Mouse (Mus musculus) kidney, embryonic 16.5 days (tissue): ENCODE measurements around the gene Tbp. TPM values are rescaled to one million over a fixed set of nuclear protein-coding genes. Genes with fewer than 3 reads are reported as not detected.
"Not testable (repeated sequence)": the region's sequence is repeated elsewhere in the genome, so short reads cannot be mapped to it uniquely, and the experiment has no call there.

ENCODE experiments used
- ATAC-seq: fragments of 200-750 bp; cut with Nextera tagmentation; 2 replicates; pipeline ENCODE4 v1.8.0; 2017; ENCODE audit warnings: moderate TSS enrichment; ENCODE audit not compliant: low FRiP score, low TSS enrichment
- H3K27ac ChIP-seq: fragments of 300-500 bp; sonication (generic); 2 replicates; pipeline ENCODE4 v1.5.1; 2014; ENCODE audit warnings: low read length
- H3K27me3 ChIP-seq: fragments of 300-500 bp; sonication (generic); 2 replicates; pipeline ENCODE4 v1.6.1; 2014; ENCODE audit warnings: low read length, control low read depth, mixed read lengths; ENCODE audit not compliant: insufficient read depth
- H3K36me3 ChIP-seq: fragments of 300-500 bp; sonication (generic); 2 replicates; pipeline ENCODE4 v1.6.1; 2014; ENCODE audit warnings: low read length, control low read depth, mixed read lengths; ENCODE audit not compliant: insufficient read depth
- H3K4me1 ChIP-seq: fragments of 300-500 bp; sonication (generic); 2 replicates; pipeline ENCODE4 v1.6.1; 2014; ENCODE audit warnings: low read length, control low read depth, mixed read lengths; ENCODE audit not compliant: insufficient read depth
- H3K4me2 ChIP-seq: fragments of 300-500 bp; sonication (generic); replicated peaks from 2 replicates; pipeline ENCODE4 v1.6.1; 2014; ENCODE audit warnings: low read depth, low read length
- H3K4me3 ChIP-seq: fragments of 300-500 bp; sonication (generic); 2 replicates; pipeline ENCODE4 v1.5.1; 2014; ENCODE audit warnings: mild to moderate bottlenecking, low read length
- H3K9ac ChIP-seq: fragments of 300-500 bp; sonication (generic); replicated peaks from 2 replicates; pipeline ENCODE4 v1.6.1; 2014; ENCODE audit warnings: low read length
- H3K9me3 ChIP-seq: fragments of 300-500 bp; sonication (generic); 2 replicates; pipeline ENCODE4 v1.6.1; 2016; ENCODE audit warnings: low read length, control low read depth
- WGBS: fragments of 180-500 bp; shearing (Covaris S2); extraction: QIAGEN DNeasy Blood & Tissue Kit; methylation state at CpG from one replicate; pipeline ENCODE4 v1.1.7; 2014; 5-methylcytosine and 5-hydroxymethylcytosine counted together
- polyA plus RNA-seq: library from polyadenylated mRNA; unstranded; fragments of >200 nt; fragmentation: Nextera tagmentation; extraction: Ambion mirVana; gene quantifications from 2 replicates; pipeline ENCODE4 v1.2.1, GENCODE M21; 2015

Gene Tbp
- polyA plus RNA-seq, 1 experiment from 2014 or later, result 52.5 TPM

DNA sequence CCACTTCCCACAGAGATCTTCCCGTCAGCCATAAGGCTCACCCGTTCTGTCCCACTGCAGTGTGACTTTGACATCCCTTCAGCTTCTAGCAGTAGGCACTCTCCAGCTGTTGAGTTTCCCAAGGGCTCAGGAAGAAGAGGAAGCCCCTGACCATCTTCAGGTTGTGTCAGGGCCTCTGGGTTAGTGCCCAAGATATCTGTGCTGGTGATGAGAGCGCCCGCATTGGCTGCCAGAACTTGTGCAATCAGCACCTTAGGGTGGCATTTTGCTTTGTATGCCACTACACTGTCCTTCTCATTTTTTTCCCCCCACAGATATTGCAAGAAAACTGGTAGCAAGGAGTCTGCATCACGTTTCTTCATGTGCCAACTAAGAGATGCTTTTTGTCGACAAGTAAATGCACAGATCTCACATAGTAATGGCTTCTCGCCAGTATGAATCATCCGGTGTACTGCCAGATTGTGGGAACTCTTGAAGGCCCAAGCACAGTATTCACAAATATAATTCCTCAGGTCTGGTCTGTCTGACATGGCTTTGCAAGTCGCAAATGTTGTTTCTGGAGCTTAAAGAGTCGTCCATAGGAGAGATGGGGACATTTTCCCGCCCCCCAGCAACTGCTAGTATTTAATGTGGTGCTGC is 35.6 kb downstream of the Tbp start:
- Histone ChIP-seq H3K4me2 (no peak overlapping the region), H3K4me3 (no peak overlapping the region)

DNA sequence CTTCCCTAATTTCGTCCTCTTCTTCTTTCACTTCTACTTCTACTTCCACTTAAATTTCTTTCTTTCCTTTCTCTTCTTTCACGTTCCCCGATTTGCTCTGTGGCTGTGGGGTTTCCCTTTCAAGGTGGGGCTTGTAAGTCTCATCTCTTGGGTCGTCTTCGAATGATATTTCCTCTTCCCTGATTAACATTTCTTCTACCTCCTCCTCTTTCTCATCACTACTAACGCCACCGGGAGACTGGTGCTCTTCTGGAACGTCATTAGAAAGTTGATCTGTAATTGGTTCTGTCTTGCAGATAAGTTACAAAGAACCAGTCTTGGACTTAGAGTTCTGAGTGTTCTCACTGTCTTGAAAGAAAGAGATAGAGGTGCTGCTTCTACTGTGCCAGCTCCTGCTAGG is 36.3 kb downstream of the Tbp start:
- Histone ChIP-seq H3K4me2 (peak overlapping the region; percentile 86), H3K4me3 (peak overlapping the region; percentile 55), H3K9ac (peak overlapping the region; percentile 64; the same call in 1 of the 2 replicates), H3K4me1 (no peaks in the 10 kb centered on the region; the same call in 1 of the 2 replicates), H3K36me3 (no peaks in the 10 kb centered on the region), H3K27ac (no peak overlapping the region), H3K9me3 (no peaks in the 10 kb centered on the region), H3K27me3 (peaks cover 15% of the 10 kb centered on the region)
- WGBS, result 20% methylated on average over 8 of the region's 8 CpGs
- ATAC-seq, result no peak

More for the DNA sequence above, 35.6 kb downstream of the Tbp start:
- H3K27ac ChIP-seq, result no peak overlapping the region
- no peaks in the 10 kb centered on the region for H3K36me3 ChIP-seq
- H3K27me3 ChIP-seq, result peaks cover 15% of the 10 kb centered on the region
- no peaks in the 10 kb centered on the region for H3K9me3 ChIP-seq
- H3K9ac ChIP-seq, result no peak overlapping the region
- 62% methylated on average over 11 of the region's 11 CpGs for WGBS
- ATAC-seq, result no peak
- no peaks in the 10 kb centered on the region; the same call in 1 of the 2 replicates for H3K4me1 ChIP-seq

GRCm38 (mm10) chr17:15536457-15536904 is 36.8 kb downstream of the Tbp start:
- 1% methylated on average over 29 of the region's 33 CpGs for WGBS
- Histone ChIP-seq H3K4me3 (peak overlapping the region; percentile 55), H3K9ac (peak overlapping the region; percentile 64), H3K9me3 (no peaks in the 10 kb centered on the region), H3K4me1 (no peaks in the 10 kb centered on the region; the same call in 1 of the 2 replicates), H3K27ac (no peak overlapping the region), H3K36me3 (no peaks in the 10 kb centered on the region), H3K27me3 (peaks cover 15% of the 10 kb centered on the region), H3K4me2 (peak overlapping the region; percentile 86)
- peak; percentile 57; the same call in 1 of the 2 replicates for ATAC-seq

- Histone ChIP-seq H3K4me1 (no peaks in the 10 kb centered on the region; the same call in 1 of the 2 replicates), H3K9ac (no peak overlapping the region), H3K36me3 (0 out of 2 replicates have a peak, but pooled peaks cover 4% of the 10 kb centered on the region), H3K27ac (no peak overlapping the region), H3K27me3 (peaks cover 11% of the 10 kb centered on the region), H3K4me3 (no peak overlapping the region), H3K9me3 (peaks cover 5% of the 10 kb centered on the region; the same call in 1 of the 2 replicates), H3K4me2 (no peak overlapping the region)
- no peak for ATAC-seq
- WGBS, result 61% methylated on average over 4 of the region's 4 CpGs
These were observed 40.6 kb downstream of the Tbp start for GRCm38 (mm10) chr17:15540309-15540708.

GRCm38 (mm10) chr17:15543868-15544267 is 44.2 kb downstream of the Tbp start:
- H3K27ac ChIP-seq, H3K4me2 ChIP-seq, H3K36me3 ChIP-seq, H3K9ac ChIP-seq, ATAC-seq, H3K4me1 ChIP-seq, H3K9me3 ChIP-seq, H3K4me3 ChIP-seq, H3K27me3 ChIP-seq: not testable (repeated sequence)
- 65% methylated on average over 3 of the region's 4 CpGs for WGBS

GRCm38 (mm10) chr17:15546440-15546839 is 46.8 kb downstream of the Tbp start:
- 74% methylated on average over 4 of the region's 4 CpGs for WGBS
- Histone ChIP-seq H3K9me3 (peaks cover 5% of the 10 kb centered on the region; the same call in 1 of the 2 replicates), H3K4me1 (no peaks in the 10 kb centered on the region), H3K4me3 (no peak overlapping the region), H3K27ac (no peak overlapping the region), H3K9ac (no peak overlapping the region), H3K27me3 (no peaks in the 10 kb centered on the region), H3K4me2 (no peak overlapping the region), H3K36me3 (0 out of 2 replicates have a peak, but pooled peaks cover 4% of the 10 kb centered on the region)
- ATAC-seq, result no peak

GRCm38 (mm10) chr17:15549713-15550112 is 50.0 kb downstream of the Tbp start:
- ATAC-seq, result no peak
- 61% methylated on average over 1 of the region's 1 CpGs for WGBS
- Histone ChIP-seq H3K36me3 (0 out of 2 replicates have a peak, but pooled peaks cover 4% of the 10 kb centered on the region), H3K27me3 (no peaks in the 10 kb centered on the region), H3K9ac (no peak overlapping the region), H3K4me1 (no peaks in the 10 kb centered on the region), H3K27ac (no peak overlapping the region), H3K4me2 (no peak overlapping the region), H3K4me3 (no peak overlapping the region), H3K9me3 (peaks cover 4% of the 10 kb centered on the region; the same call in 1 of the 2 replicates)

DNA sequence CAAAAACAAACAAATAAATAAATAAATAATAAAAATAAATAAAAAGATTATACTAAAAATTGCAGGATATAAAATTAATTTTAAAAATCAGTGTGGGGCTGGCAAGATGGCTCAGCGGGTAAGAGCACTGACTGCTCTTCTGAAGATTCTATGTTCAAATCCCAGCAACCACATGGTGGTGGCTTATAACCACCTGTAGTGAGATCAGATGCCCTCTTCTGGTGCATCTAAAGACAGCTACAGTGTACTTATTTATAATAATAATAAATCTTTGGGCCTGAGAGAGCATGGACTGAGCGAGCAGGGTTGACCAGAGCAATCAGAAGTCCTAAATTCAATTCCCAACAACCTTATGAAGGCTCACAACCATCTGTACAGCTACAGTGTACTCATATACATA is 60.3 kb downstream of the Tbp start:
- H3K9ac ChIP-seq, result no peak overlapping the region
- H3K4me1 ChIP-seq, result peaks cover 4% of the 10 kb centered on the region; the same call in 1 of the 2 replicates
- H3K4me3 ChIP-seq, result no peak overlapping the region
- H3K9me3 ChIP-seq, result no peaks in the 10 kb centered on the region
- no peak for ATAC-seq
- 79% methylated on average over 2 of the region's 2 CpGs for WGBS
- H3K27ac ChIP-seq, result no peak overlapping the region
- H3K4me2 ChIP-seq, result no peak overlapping the region
- H3K36me3 ChIP-seq, result no peaks in the 10 kb centered on the region
- H3K27me3 ChIP-seq, result no peaks in the 10 kb centered on the region

- Histone ChIP-seq H3K9ac (peak within 1 kb of the TSS; percentile 93), H3K9me3 (no peaks in the 10 kb centered on the region), H3K27me3 (no peaks in the 10 kb centered on the region), H3K4me3 (peak within 1 kb of the TSS; percentile 79), H3K4me1 (peaks cover 4% of the 10 kb centered on the region; the same call in 1 of the 2 replicates), H3K4me2 (peak within 1 kb of the TSS; percentile 96), H3K36me3 (no peaks in the 10 kb centered on the region), H3K27ac (peak within 1 kb of the TSS; percentile 99)
- 0% methylated on average over 43 of the region's 43 CpGs for WGBS
- ATAC-seq, result peak; percentile 99
These were observed 64.6 kb downstream of the Tbp start, which contains the start of gene Prdm9 for GRCm38 (mm10) chr17:15564014-15564927. Gene Prdm9, minus strand, starts transcription at chr17:15564354.
